Mouse (Mus musculus): ENCODE measurements at regions not wholly inside any gene's neighbourhood (a gene's known extent, or its start where the extent isn't known, plus 50 kb on each side); places are given as distances from the start of the nearest gene placed in this dataset.

DNA sequence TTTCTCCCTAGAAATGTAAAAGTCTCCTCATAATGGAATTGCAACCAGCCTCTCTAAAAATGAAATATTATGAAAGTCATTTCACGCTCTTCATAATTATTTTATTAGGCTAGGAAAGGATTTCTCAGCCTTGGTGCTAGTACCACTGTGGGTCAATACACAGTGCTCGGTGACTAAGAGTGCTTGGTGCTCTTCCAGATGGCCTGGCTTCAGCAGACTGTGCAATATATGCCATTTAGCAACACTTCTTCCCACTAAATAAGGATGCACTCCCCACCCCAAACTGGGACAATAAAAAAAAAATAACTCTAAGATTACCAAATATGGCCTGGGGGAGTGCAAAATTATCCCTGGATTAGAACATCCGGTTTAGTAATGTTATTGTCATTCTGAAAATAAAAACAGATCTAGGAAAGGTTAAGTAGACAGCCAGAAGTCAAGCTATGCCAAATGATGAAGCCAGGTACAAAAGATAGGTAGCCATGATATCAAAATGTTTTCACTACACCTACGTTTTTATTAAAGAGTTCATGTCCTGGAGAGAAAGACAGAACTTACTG is 2333.4 kb upstream of the Gm7489 start:
- H3K9me3 ChIP-seq (ENCODE audit: control insufficient read depth, low read length): no peaks in the 10 kb centered on the region
- H3K4me2 ChIP-seq (ENCODE audit: low read depth, low read length, severe bottlenecking): no peak overlapping the region
- H3K9ac ChIP-seq (ENCODE audit: low read length): no peak overlapping the region
- H3K36me3 ChIP-seq (ENCODE audit: control insufficient read depth, insufficient read depth, low read length): no peaks in the 10 kb centered on the region
- no peak overlapping the region for H3K27ac ChIP-seq (ENCODE audit: low read depth, low read length)
- H3K4me3 ChIP-seq (ENCODE audit: low read depth, low read length): no peak overlapping the region
- no peaks in the 10 kb centered on the region for H3K4me1 ChIP-seq (replicated peaks; ENCODE audit: control insufficient read depth, insufficient read depth, low read length)
- DNase-seq (ENCODE audit: low spot score): no peak
- ATAC-seq (replicated peaks; ENCODE audit: low FRiP score): no peak
- 89% methylated on average over 4 of the region's 4 CpGs for WGBS
- H3K27me3 ChIP-seq (ENCODE audit: control insufficient read depth, insufficient read depth, low read length): no peaks in the 10 kb centered on the region

DNA sequence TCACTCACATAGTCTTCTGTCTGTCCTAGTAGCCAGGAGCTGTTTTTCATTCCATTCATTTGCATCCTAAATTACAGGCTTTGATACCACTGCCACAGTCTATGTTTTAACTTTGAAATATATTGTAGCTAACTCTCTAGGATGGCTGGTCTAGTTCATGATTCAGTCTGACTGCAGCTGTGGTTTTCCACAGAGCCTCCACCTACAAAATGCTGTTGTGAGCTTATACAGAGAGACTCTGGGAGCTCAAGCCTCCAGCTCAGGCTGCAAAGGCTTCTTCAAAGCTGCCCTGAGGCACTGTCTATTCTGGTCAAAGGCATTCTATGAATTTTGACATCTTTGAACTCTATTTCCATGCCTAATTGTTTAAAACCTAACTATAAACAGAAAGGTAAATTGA is 2326.5 kb upstream of the Gm7489 start:
- DNase-seq (ENCODE audit: low spot score) (no peak), ATAC-seq (replicated peaks; ENCODE audit: low FRiP score) (no peak)
- Histone ChIP-seq H3K36me3 (ENCODE audit: control insufficient read depth, insufficient read depth, low read length) (no peaks in the 10 kb centered on the region), H3K27me3 (ENCODE audit: control insufficient read depth, insufficient read depth, low read length) (no peaks in the 10 kb centered on the region), H3K27ac (ENCODE audit: low read depth, low read length) (no peak overlapping the region), H3K4me3 (ENCODE audit: low read depth, low read length) (no peak overlapping the region), H3K4me2 (ENCODE audit: low read depth, low read length, severe bottlenecking) (no peak overlapping the region), H3K9me3 (ENCODE audit: control insufficient read depth, low read length) (no peaks in the 10 kb centered on the region), H3K9ac (ENCODE audit: low read length) (no peak overlapping the region), H3K4me1 (replicated peaks; ENCODE audit: control insufficient read depth, insufficient read depth, low read length) (no peaks in the 10 kb centered on the region)

DNA sequence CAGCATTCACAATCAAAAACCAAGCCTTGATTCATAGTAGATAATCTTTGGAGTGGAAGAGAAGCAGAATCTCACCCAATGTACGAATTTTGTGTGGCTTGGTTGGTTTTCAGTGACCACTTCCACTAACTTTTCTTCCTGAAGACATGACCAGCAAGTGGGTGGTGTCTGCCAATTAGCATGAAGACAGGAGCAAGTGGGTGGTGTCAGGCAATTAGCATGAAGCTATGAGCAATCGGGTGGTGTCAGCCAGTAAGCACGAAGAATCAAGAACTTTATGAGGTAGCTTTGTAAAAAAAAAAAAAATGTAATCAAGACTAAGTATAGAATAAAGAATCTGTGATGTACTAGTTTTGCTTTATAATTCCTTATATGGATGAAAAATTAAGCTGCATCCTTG is 2319.2 kb upstream of the Gm7489 start:
- H3K27me3 ChIP-seq (ENCODE audit: control insufficient read depth, insufficient read depth, low read length): no peaks in the 10 kb centered on the region
- WGBS: 81% methylated on average over 3 of the region's 3 CpGs
- no peak overlapping the region for H3K4me2 ChIP-seq (ENCODE audit: low read depth, low read length, severe bottlenecking)
- no peak overlapping the region for H3K27ac ChIP-seq (ENCODE audit: low read depth, low read length)
- no peaks in the 10 kb centered on the region for H3K4me1 ChIP-seq (replicated peaks; ENCODE audit: control insufficient read depth, insufficient read depth, low read length)
- H3K4me3 ChIP-seq (ENCODE audit: low read depth, low read length): no peak overlapping the region
- H3K9ac ChIP-seq (ENCODE audit: low read length): no peak overlapping the region
- ATAC-seq (replicated peaks; ENCODE audit: low FRiP score): no peak
- no peaks in the 10 kb centered on the region for H3K9me3 ChIP-seq (ENCODE audit: control insufficient read depth, low read length)
- no peak for DNase-seq (ENCODE audit: low spot score)
- no peaks in the 10 kb centered on the region for H3K36me3 ChIP-seq (ENCODE audit: control insufficient read depth, insufficient read depth, low read length)

- no peak for DNase-seq (ENCODE audit: low spot score)
- WGBS: 96% methylated on average over 1 of the region's 1 CpGs
- H3K9me3 ChIP-seq (ENCODE audit: control insufficient read depth, low read length): no peaks in the 10 kb centered on the region
- H3K4me2 ChIP-seq (ENCODE audit: low read depth, low read length, severe bottlenecking): no peak overlapping the region
- no peak for ATAC-seq (replicated peaks; ENCODE audit: low FRiP score)
- no peaks in the 10 kb centered on the region for H3K36me3 ChIP-seq (ENCODE audit: control insufficient read depth, insufficient read depth, low read length)
- H3K4me1 ChIP-seq (replicated peaks; ENCODE audit: control insufficient read depth, insufficient read depth, low read length): no peaks in the 10 kb centered on the region
- H3K4me3 ChIP-seq (ENCODE audit: low read depth, low read length): no peak overlapping the region
- H3K9ac ChIP-seq (ENCODE audit: low read length): no peak overlapping the region
- H3K27me3 ChIP-seq (ENCODE audit: control insufficient read depth, insufficient read depth, low read length): no peaks in the 10 kb centered on the region
- H3K27ac ChIP-seq (ENCODE audit: low read depth, low read length): no peak overlapping the region
These were observed 2314.1 kb upstream of the Gm7489 start for GRCm38 (mm10) chr15:51570631-51571030.

GRCm38 (mm10) chr15:51574538-51575105 is 2310.1 kb upstream of the Gm7489 start:
- Histone ChIP-seq H3K27me3 (ENCODE audit: control insufficient read depth, insufficient read depth, low read length) (no peaks in the 10 kb centered on the region), H3K27ac (ENCODE audit: low read depth, low read length) (no peak overlapping the region), H3K36me3 (ENCODE audit: control insufficient read depth, insufficient read depth, low read length) (no peaks in the 10 kb centered on the region), H3K4me1 (replicated peaks; ENCODE audit: control insufficient read depth, insufficient read depth, low read length) (no peaks in the 10 kb centered on the region), H3K9ac (ENCODE audit: low read length) (no peak overlapping the region), H3K4me3 (ENCODE audit: low read depth, low read length) (no peak overlapping the region), H3K4me2 (ENCODE audit: low read depth, low read length, severe bottlenecking) (no peak overlapping the region), H3K9me3 (ENCODE audit: control insufficient read depth, low read length) (no peaks in the 10 kb centered on the region)
- WGBS: 82% methylated on average over 8 of the region's 8 CpGs
- ATAC-seq (replicated peaks; ENCODE audit: low FRiP score) (no peak), DNase-seq (ENCODE audit: low spot score) (no peak)

DNA sequence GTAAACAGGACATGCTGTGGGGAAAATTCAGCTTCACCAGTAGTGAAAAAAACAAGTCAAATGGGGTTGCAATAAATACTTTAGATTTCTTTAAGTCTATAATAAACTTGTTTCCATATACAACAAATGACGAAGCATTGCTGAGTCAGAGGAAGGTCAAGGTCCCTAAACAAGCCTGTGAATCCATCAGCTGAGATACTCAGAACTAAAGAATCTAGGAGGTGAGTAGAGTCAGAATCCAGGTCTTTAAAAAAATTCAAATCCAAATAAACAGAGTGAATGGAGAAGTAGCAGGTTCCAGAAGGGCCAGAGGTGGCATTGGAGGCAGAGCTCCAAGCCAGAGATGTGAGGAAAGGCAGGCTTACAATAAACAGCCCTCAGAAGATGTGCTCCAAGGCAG is 2301.1 kb upstream of the Gm7489 start:
- ATAC-seq (replicated peaks; ENCODE audit: low FRiP score): no peak
- DNase-seq (ENCODE audit: low spot score): no peak
- Histone ChIP-seq H3K4me3 (ENCODE audit: low read depth, low read length) (no peak overlapping the region), H3K9ac (ENCODE audit: low read length) (no peak overlapping the region), H3K27me3 (ENCODE audit: control insufficient read depth, insufficient read depth, low read length) (no peaks in the 10 kb centered on the region), H3K9me3 (ENCODE audit: control insufficient read depth, low read length) (no peaks in the 10 kb centered on the region), H3K4me1 (replicated peaks; ENCODE audit: control insufficient read depth, insufficient read depth, low read length) (no peaks in the 10 kb centered on the region), H3K36me3 (ENCODE audit: control insufficient read depth, insufficient read depth, low read length) (no peaks in the 10 kb centered on the region), H3K4me2 (ENCODE audit: low read depth, low read length, severe bottlenecking) (no peak overlapping the region), H3K27ac (ENCODE audit: low read depth, low read length) (no peak overlapping the region)
- 82% methylated on average over 1 of the region's 1 CpGs for WGBS

GRCm38 (mm10) chr15:51586146-51586545 is 2298.6 kb upstream of the Gm7489 start:
- Histone ChIP-seq H3K4me1 (replicated peaks; ENCODE audit: control insufficient read depth, insufficient read depth, low read length) (no peaks in the 10 kb centered on the region), H3K4me2 (ENCODE audit: low read depth, low read length, severe bottlenecking) (no peak overlapping the region), H3K36me3 (ENCODE audit: control insufficient read depth, insufficient read depth, low read length) (no peaks in the 10 kb centered on the region), H3K4me3 (ENCODE audit: low read depth, low read length) (no peak overlapping the region), H3K9me3 (ENCODE audit: control insufficient read depth, low read length) (no peaks in the 10 kb centered on the region), H3K27me3 (ENCODE audit: control insufficient read depth, insufficient read depth, low read length) (no peaks in the 10 kb centered on the region), H3K27ac (ENCODE audit: low read depth, low read length) (no peak overlapping the region), H3K9ac (ENCODE audit: low read length) (no peak overlapping the region)
- ATAC-seq (replicated peaks; ENCODE audit: low FRiP score) (no peak), DNase-seq (ENCODE audit: low spot score) (no peak)
- WGBS: 73% methylated on average over 5 of the region's 5 CpGs

DNA sequence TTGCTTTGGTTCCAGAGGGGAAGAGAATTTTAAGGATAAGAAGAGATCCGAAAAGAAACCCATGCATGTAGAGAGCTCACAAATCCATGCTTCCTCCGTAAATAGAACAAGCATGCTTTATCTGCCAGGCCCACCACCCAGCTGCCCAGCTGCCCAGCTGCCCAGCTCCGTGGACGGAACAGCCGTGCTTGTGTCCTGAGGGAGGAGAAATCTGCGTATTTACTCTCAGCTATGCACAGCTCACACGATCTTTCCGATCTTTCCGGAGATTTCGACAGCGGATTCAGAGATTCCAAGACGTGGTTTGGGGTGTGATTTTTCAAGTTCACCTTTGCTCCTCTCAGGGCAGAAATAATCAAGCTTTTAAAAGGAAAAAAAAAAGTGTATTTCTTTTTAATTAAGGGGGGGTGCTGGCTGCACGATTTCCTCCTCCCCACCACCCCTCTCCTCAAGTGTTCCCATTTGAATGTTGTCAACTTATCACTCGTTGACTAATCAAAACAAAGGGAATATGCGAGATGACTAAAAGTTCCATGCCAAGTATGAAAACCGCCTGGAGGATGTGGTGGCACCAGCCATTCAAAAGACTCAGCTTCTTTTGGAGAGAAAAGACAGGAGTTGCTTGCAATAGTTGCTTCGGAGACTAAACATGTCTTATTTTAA is 2293.2 kb upstream of the Gm7489 start:
- Histone ChIP-seq H3K4me1 (replicated peaks; ENCODE audit: control insufficient read depth, insufficient read depth, low read length) (peaks cover 3% of the 10 kb centered on the region; the same call in 1 of the 2 replicates), H3K4me2 (ENCODE audit: low read depth, low read length, severe bottlenecking) (no peak overlapping the region), H3K27me3 (ENCODE audit: control insufficient read depth, insufficient read depth, low read length) (no peaks in the 10 kb centered on the region), H3K27ac (ENCODE audit: low read depth, low read length) (no peak overlapping the region), H3K4me3 (ENCODE audit: low read depth, low read length) (no peak overlapping the region), H3K9ac (ENCODE audit: low read length) (no peak overlapping the region), H3K36me3 (ENCODE audit: control insufficient read depth, insufficient read depth, low read length) (no peaks in the 10 kb centered on the region), H3K9me3 (ENCODE audit: control insufficient read depth, low read length) (no peaks in the 10 kb centered on the region)
- DNase-seq (ENCODE audit: low spot score) (no peak), ATAC-seq (replicated peaks; ENCODE audit: low FRiP score) (no peak)
- WGBS: 62% methylated on average over 17 of the region's 17 CpGs

DNA sequence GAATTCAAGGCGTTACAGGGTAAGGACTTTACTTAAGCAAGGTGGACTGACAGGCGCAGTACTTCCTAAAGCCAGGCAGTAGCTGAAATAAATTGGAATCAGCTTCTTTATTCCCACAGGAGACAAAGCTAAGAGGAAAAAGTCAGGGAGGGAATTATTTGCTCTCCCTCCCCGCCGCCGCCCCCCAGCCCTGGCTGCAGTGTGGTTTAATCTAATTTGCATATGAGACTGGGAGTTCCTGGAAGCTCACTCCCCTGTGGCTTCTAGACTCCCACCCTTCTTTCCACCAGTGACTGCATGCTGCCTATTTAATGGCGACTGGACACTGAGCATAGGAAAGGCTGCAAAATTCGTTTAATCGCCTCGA is 2292.7 kb upstream of the Gm7489 start:
- H3K9ac ChIP-seq (ENCODE audit: low read length): no peak overlapping the region
- WGBS: 42% methylated on average over 9 of the region's 9 CpGs
- H3K4me2 ChIP-seq (ENCODE audit: low read depth, low read length, severe bottlenecking): no peak overlapping the region
- no peaks in the 10 kb centered on the region for H3K27me3 ChIP-seq (ENCODE audit: control insufficient read depth, insufficient read depth, low read length)
- ATAC-seq (replicated peaks; ENCODE audit: low FRiP score): no peak; the same call in 1 of the 2 replicates
- no peaks in the 10 kb centered on the region for H3K9me3 ChIP-seq (ENCODE audit: control insufficient read depth, low read length)
- H3K4me3 ChIP-seq (ENCODE audit: low read depth, low read length): no peak overlapping the region
- peaks cover 3% of the 10 kb centered on the region; the same call in 1 of the 2 replicates for H3K4me1 ChIP-seq (replicated peaks; ENCODE audit: control insufficient read depth, insufficient read depth, low read length)
- no peak overlapping the region for H3K27ac ChIP-seq (ENCODE audit: low read depth, low read length)
- H3K36me3 ChIP-seq (ENCODE audit: control insufficient read depth, insufficient read depth, low read length): no peaks in the 10 kb centered on the region
- DNase-seq (ENCODE audit: low spot score): no peak

Measured in forebrain, embryonic 11.5 days (tissue).